Mouse (Mus musculus) cerebellum, adult 11 months (tissue): ENCODE data around the gene Fpr2.
"Not testable (repeated sequence)": the region's sequence is repeated elsewhere in the genome, so short reads cannot be mapped to it uniquely, and the experiment has no call there.

Experiments used
- DNase-seq: peaks from one replicate; pipeline ENCODE4 v3.0.0; 2022

Fpr2 gene

DNA sequence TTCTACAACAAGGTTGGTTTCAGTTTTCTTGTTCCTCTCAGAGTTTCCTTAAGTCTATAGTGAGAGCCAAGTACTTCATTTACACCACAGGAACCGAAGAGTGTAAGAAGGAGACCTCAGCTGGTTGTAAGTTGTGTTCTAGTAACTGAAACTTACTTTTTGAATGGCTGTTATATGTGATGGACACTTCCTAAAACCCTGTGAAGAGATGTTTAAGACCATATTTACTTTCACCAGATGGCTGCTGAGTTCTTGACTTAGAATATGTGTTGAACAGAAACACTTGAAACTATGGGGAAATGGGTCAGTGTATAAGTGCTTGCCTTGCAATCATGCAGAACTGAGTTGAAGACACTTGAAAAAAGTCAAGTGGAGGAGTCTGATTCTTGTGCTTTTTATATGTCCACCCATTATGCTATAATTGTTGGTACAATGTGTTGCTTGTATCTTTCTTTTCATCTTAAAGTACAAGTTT lies at the start of gene Fpr2, which contains the start of gene Fpr3:
Gene Fpr2 (plus strand): TSS at position 51 of the 475 bp plus-strand sequence.
Gene Fpr3 (plus strand): TSS at position 79 of the 475 bp plus-strand sequence.
- no peak for DNase-seq

DNA sequence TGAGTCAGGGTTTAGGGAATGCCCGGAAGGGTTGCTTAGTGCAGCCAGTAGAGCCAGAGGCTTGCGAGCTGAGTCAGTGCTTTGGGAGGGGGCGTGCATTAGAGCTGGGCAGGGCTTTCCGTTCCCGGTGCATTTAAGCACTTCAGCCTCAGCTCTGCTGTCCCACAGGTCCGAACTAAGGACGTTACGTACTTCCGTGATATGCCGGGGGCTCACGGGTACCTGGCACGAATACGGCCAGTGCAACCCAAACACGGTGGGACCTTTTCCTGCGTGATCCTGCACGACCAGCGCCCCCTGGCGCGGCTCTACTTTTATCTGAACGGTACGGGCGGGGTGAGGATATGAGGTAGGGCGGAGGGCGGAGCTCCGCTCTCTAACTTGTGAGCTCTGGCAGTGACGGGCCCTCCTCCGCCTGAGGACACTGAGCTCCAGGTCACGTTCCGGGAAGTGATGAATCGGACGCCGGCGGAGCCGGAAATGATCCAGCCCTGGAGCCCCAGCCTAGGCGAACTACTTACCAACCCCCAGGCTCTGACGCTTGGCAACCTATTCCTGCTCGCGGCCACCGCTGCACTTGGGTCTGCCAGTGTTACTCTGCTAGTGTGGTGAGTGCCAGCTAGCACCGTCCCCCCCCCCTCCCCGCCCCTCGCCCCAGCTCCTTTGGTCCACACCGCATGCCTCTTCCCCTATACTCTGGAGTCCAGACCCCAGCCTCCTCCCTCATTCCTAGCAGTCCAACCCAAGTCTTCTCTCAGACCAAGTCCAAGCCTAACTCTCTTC lies 49.5 kb upstream of the Fpr2 start:
- DNase-seq = peak; percentile 96

DNA sequence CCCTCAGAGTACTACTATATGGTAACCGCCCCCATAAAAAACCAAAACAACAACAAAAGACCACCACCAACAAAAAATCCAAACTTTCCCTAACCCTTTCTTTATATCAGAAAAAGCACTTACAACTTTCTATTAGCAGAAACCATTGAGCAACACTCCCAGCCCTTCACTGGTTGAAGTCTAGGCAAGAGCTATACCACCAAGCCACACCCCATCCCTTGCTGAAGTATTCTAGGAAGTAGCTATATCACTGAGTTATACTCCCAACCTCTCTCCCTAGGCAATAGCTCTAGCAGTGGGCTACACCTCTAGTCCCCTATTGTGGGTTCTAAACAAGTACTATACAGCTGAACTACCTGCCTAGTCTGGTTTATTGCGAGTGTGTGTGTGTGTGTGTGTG lies 48.3 kb upstream of the Fpr2 start:
- no peak for DNase-seq

DNA sequence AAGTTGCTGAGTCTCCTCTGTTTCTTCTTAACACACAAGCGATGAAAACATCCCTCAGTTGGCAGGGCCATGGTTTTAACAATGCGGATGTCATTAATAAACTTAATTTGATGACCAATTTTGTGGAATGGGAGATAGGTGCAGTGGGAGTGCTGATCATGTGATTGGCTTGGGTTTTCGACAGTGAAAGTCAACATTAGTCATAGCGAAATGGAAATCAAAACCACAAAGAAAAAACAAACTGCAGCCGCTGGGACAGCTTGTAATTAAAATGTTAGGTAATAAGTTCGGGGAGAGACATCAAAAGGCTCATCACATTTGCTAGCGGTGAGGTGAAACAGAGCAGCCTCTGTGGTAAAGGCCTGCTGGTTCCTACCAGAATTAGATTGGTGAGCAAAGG lies 46.8 kb upstream of the Fpr2 start:
- no peak for DNase-seq

DNA sequence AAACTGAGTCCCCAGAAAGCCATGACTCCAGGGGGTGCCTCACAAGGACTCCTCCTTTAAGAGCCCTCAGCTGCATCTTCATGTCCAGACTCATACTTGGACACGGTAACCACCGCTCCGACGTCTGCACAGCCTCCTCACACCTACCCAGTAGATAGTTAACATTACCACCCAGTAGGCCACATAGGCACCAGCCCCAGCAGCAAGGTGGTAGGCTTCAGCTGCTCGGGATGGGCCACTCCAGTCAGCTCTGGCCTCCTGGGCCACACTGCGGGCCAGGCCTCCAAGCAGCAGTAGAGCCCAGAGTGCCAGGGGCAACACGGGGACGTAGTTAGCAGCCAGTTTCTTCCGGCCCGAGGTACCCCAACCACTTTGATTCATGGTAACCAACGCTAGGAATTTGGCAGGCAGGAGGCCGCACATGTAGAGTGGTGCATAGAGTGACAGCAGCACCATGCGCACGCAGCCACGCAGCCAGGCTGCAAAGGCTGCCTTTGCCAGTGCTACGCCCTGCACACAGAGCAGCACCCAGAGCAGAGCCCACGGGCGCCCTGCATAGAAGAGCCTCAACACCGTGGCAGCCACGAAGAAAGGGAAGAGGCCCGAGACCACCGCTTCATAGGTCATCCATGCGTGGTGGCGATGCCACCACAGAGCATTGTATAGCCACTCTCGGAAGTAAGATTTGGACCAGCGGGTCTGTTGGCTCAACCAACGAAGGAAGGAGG lies 43.9 kb upstream of the Fpr2 start:
- DNase-seq = no peak

DNA sequence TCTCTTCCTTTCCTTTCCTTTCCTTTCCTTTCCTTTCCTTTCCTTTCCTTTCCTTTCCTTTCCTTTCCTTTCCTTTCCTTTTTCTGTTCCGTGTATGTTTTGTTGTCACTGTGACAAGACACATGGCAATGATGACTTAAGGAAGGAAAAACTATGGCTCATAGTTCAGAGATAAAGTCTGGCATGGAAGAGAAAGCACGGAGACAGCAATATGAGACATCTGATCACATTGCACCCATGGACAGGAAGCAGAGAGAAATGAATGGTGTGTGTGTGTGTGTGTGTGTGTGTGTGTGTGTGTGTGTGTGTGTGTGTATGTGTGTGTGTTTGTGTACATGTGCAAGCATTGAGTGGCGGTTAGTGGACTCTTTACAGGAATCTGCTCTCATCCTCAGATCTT lies 43.0 kb upstream of the Fpr2 start:
- not testable (repeated sequence) for DNase-seq

DNA sequence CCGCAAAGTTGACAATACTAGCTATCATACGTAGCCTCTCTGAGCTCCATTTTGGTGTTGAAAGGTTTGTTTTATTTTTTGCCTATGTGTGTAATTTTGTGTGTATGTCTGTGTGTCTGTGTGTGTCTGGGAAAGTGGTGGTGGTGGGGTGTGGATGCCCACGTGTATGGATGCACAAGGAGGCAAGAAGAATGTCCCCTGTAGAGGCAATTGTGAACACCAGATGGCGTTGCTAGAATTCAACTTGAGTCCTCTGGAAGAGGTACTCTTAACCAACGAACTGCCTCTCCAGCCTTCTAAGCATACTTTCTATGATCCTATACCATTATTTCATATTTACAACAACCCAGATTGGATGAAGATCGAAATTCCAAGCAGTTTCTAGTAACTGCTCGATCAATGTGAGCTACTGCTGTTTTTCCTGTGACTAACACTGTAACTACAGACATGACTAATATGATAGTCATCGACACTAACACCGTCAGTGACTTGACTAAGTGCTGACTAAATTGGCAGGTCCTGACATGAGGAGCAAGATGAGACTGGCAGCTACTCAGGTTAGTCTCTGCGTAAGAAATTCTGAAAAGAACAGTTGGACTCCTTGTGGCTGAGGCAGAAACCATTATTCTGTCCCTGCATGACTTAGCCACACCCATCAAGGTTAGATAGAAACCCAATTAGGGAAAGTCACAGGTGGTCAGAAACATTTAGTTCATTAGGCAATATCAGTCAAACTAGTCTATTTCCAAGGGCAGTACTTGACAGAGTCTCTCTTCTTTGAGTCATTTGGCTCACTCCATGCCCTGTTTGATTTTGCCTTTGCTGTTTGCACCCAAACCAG lies 42.2 kb upstream of the Fpr2 start:
- DNase-seq = no peak

DNA sequence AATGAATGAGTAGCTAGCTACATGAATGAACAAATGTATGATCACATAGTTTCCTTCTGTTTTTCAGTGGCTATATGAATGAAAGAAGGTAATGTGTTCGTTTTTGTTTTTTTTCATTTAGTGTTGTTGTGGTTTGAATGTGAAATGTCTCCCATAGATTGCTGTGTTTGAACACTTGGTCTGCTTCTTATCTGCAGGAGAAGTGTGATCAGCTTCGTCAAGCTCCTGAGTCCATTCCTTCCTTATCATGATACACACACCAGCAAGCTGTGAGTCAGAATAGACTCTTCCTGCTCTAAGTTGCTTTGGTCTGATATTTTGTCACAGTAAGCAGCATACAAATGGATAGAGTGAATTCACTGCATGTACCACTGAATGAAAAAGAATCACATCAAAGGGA lies 38.6 kb upstream of the Fpr2 start:
- DNase-seq = no peak

DNA sequence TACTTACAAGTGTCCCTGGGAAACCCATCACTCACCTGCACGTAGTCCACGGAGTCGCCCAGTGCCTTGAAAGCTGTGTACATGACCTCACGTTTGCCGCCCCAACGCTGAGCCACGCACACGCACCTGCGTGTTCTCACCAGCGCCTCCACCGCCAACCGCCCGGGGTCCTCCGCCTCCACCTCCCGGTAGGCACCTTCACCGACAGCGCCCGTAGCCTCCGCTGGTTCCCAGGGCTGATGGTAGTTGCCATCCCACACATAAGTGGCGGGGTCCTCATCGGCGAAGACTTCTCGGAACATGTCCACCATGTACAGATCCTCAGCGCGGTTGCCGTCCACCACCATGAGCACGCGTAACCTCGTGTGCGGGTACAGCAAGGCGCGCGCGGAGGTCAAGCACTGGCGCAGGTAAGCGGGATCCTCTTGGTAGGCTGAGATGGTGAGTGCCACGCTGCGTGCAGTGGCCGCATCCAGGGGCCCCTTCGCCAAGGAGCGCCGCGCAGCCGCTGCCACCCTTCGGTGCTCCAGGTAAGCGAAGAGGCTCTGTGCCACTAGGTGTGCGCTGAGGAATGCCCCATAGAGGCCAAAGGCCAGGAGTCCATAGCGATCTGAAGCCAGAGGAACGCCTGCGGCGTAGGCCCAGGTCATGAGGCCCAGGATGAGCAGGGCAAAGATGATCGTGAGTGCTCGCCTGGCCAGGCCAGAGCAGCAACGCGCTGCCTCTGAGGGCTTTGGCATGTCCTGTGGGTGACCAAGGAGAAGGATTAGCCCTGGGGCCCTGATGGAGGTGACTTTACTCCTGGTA lies 37.5 kb upstream of the Fpr2 start:
- no peak for DNase-seq

DNA sequence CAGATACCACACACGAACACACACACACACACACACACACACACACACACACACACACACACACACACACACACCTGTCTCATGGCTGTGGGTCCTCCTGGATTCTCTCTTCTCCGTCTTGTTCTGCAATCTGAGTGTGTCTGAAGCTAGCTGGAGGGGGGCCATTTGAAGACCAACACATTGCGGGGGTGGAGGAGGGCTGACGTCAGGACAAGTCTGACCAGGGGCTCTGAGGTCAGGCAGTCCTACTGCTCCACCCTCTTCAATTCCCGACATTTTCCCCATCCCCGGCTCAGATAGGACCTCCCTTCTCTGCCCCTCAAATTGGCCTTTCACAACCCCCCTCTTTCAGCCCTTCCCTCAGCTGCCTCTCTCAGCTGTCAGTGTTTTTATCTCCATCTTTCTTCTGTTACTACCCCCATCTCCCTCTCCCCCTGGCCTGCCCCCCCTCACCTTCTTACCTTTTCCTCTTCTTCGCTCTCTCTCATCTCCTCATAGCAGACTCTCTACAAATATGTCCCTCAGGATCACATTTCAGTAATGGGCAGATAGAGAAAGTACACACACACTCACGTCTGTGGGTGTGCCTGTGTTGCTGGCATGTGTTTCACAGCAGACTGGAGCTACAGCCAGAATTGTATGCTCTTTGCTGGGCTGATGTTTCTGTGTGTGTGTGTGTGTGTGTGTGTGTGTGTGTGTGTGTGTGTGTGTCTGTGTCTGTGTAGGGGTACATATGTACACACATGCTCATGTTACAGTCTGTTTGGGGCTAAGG lies 32.4 kb upstream of the Fpr2 start, which contains the start of gene Has1:
Gene Has1 (minus strand): TSS at position 142 of the 775 bp plus-strand sequence.
- no peak for DNase-seq

DNA sequence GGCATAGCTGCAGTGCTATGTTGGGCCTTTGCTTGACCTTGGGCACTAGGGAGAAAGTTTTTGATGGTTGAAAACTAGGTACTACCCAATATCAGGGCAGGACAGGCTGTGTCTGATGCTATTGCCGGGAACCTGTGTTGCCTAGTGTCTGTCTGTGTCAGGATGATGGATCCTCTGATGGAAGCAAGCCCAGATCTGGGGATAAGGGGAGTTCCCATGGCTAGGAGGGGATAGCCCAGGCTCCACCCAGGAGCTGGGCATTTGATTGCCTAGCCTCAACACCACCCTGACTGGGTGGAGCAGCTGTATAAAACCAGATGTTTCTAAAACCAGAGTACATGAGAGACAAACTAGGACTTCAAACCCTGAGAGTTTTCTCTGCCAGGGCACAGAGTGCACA lies 31.0 kb upstream of the Fpr2 start:
- DNase-seq = no peak

DNA sequence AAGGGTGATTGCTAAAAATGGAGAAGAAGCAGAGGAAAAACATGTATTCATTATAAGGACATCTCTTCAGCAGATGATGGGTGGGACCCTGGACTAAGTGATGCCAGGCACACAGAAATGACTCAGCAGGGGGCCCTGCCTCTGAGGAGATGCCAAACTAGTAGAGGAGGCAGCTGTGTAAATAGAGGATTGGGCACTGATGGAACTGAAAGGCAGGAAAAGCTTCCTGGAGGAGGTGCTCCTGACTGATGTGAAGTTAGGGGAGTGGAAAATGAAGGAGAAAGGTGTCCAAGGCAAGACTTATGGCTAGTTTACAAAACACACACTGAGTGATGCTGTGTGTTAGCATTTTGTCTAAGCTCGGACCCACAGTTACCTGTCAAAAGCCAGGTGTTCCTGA lies 30.2 kb upstream of the Fpr2 start:
- no peak for DNase-seq

DNA sequence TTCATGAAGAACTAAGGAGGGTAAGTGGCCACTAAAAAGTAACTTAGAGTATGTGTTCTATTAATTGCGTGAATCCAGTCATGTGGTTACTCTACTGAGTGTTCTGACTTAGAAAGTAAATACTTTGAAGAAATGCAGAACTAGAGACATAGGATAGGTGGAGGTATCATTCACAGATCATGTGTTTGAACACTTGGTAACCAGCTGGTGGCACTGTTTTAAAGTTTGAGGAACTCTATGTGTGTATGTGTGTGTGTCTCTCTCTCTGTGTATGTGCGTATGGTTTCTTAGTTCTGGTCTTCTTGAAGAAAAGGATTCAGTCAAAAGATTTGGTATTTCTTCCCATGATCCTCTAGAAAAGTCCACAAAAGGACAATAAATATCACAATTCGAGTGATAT lies 27.5 kb upstream of the Fpr2 start:
- DNase-seq = no peak

DNA sequence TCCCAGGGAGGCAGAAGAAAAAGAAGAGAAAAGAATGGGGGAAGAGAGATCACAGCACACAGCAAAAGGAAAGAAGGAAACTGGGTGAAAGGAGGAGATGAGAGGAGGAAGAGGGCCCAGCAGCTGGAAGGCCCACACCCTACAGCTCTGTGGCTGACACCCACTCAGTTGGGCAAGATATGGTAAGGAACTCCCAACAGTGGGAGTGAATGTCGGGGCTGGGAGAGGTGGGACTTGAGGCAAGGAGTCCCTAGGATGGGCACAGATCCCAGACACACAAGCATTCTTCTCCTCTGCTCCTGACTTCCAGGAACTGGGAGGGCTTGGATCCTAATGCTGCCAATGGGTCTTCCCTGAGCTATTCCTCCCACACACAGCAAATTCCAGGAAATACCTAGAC lies 25.3 kb upstream of the Fpr2 start:
- no peak for DNase-seq

DNA sequence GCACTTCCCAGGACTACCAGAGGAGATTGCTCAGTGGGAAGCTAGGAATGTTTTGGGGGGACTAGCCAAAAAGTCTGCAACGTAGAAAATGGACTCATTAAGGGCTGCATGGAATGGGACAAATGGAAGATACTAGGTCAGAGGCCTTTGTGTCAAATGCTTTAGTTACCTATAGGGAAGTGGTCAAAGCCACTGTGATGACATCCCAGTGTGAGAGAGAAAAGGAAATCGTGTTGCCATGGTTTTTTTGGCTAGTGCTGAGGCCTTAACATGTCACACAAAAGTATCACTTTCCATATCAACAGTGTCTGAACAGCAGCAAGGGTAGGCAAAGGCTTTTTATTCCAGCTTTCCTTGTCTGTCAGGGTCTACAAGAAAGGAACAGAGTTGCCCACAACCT lies 22.5 kb upstream of the Fpr2 start:
- DNase-seq = no peak

DNA sequence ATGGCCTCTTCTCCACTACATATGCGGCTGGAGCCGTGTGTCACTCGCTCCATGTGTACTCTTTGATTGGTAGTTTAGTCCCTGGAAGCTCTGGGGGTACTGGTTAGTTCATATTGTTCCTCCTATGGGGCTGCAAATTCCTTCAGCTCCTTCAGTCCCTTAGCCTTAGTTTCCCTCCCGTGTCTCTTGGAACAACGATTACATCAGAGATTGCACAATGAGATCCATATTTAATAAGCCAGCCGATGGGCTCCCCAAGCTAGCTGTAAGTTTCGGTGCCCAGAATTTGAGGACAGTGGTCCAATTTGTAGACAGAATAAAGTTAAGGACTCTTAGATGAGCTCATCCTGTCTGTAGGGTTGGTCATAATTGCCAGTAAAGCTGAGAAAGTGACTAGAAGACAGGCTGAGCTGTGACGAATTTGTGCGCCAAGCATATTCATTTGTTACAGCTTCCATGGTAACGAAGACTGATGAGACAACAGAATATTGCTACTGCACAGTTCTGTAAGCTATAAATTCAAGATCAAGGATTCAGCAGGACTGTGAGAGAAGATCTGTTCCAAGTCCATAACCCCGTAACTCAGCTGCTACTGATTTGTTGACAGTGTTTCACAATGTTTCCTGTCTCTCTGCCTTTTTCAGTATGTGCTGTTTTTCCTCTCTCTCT lies 20.7 kb upstream of the Fpr2 start:
- DNase-seq = no peak

DNA sequence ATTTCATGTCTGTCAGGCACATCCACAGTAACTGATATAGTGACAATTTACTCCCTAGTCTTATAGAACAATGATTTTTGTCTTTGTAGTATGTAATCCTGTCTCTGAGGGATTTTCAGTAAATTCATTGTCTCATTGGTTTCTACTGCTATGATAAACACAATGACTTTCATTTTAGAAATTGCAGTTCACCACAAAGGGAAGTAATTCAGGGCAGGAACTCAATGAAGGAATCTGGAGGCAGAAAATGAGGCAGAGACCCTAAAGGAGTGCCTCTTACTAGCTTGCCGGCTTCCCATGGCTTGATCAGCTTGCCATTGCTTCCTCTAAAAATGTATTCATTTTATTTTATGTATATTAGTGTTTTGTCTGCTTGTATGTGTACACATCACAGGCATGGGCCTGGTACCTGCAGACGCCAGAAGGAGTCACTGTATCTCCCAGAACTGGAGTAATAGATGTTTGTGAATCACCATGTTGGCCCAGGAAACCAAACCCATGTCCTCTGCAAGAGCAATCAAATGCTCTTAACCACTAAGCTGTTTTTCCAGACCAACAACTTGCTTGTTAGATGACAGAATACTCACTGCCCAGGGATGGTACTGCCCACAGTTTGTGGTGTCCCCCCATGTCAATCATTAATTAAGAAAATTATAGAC lies 16.6 kb upstream of the Fpr2 start:
- DNase-seq = no peak

DNA sequence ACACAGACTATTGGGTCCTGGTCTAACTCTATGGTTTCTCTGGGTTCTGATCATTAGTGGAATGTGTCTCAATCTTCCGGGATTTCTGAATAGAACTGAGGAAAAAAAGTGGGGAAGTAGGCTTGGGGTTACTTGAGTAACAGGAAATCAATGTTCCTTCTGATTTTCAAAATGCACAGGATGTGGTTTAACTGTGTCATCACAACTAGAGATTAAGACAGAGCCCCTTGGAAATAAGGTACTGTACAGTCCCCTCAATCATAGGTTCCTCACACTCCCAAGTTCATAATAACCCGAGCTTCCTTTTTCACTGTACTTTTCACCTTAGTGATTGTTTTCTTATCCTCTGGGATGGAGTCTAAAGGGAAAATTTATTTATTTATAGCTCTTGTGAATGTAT lies 15.9 kb upstream of the Fpr2 start:
- no peak for DNase-seq

DNA sequence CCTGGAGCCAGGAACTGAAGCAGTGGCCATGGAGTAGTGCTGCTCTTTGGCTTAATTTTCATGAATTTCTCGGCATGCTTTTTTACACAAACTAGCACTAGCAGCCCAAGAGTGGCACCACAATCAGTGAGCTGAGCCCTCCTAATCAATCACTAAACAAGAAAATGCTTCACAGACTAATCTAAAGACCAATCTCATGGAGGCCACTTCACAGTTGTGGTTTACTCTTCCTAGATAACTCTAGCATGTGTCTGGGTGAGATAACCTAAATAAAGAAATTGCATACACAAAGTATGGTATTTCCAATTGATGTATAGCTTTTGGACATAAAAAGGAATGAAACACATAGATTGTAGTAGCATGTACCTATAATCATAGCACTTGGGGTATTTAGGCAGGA lies 8.3 kb upstream of the Fpr2 start:
- no peak for DNase-seq

DNA sequence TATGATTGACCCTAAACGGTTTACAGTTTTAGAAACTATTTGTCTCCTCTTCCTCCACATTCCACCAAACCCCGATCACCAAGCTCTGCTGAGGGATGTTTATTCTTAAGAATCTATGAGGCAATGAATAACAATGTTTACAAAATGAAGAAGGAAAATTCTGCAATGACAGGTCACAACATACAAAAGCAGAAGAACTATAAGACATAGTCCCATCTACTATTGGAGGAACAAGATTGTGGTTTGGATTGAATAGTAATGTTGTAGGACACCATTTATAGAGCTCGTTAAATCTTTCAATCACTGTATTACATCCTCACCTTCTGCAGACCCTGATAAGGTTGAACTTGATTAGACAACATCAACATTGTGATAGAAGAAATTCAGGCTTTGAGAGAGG lies 5.0 kb upstream of the Fpr2 start:
- no peak for DNase-seq

DNA sequence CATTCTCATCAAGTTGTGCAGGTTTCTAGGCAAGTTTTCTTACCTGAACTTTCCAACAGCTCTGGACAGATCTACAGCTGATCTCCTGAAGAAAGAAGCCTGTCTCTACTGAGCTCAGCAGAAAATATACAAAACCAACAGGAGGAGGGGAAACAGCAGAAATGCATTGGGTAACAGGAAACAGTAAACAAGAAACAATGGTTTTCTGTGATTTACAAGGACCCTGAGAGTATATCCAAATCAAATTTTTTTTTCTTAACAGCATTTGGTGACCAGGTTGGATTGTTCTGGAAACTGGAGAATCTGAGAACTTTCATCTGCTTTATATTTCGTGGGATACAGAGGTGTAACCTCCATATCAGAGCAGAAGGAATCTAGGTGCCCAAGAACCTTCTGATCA lies 3.8 kb upstream of the Fpr2 start, which contains the start of gene Fpr1:
Gene Fpr1 (minus strand): TSS at position 101 of the 400 bp plus-strand sequence.
- DNase-seq = no peak
